Mouse (Mus musculus) heart, embryonic 16.5 days (tissue): ENCODE results near the gene Slc35a1. TPM values are rescaled to one million over a fixed set of nuclear protein-coding genes. Genes with fewer than 3 reads are reported as not detected.

Experiments used
- ATAC-seq: fragments of 200-750 bp; cut with Nextera tagmentation; replicated peaks from 2 replicates; pipeline ENCODE4 v1.8.0; 2017; ENCODE audit warnings: moderate number of reproducible peaks; ENCODE audit not compliant: insufficient read depth, low FRiP score; ENCODE audit errors: extremely low read depth
- H3K27ac ChIP-seq: fragments of 300-500 bp; sonication (generic); 2 replicates; pipeline ENCODE4 v1.5.1; 2014; ENCODE audit warnings: mild to moderate bottlenecking, low read length, control low read depth, moderate library complexity
- H3K27me3 ChIP-seq: fragments of 300-500 bp; sonication (generic); 2 replicates; pipeline ENCODE4 v1.6.1; 2014; ENCODE audit warnings: low read length, mixed read lengths; ENCODE audit not compliant: control insufficient read depth, insufficient read depth
- H3K36me3 ChIP-seq: fragments of 300-500 bp; sonication (generic); 2 replicates; pipeline ENCODE4 v1.6.1; 2014; ENCODE audit not compliant: control insufficient read depth, insufficient read depth
- H3K4me1 ChIP-seq: fragments of 300-500 bp; sonication (generic); 2 replicates; pipeline ENCODE4 v1.6.1; 2014; ENCODE audit warnings: low read length, mixed read lengths; ENCODE audit not compliant: control insufficient read depth, insufficient read depth
- H3K4me2 ChIP-seq: fragments of 300-500 bp; sonication (generic); 2 replicates; pipeline ENCODE4 v1.6.1; 2014; ENCODE audit warnings: low read depth, mild to moderate bottlenecking, control low read depth, low read length
- H3K4me3 ChIP-seq: fragments of 300-500 bp; sonication (generic); 2 replicates; pipeline ENCODE4 v1.5.1; 2014; ENCODE audit warnings: mild to moderate bottlenecking, control low read depth, low read length
- H3K9ac ChIP-seq: fragments of 300-500 bp; sonication (generic); 2 replicates; pipeline ENCODE4 v1.6.1; 2014; ENCODE audit warnings: low read length, control low read depth
- H3K9me3 ChIP-seq: fragments of 300-500 bp; sonication (generic); replicated peaks from 2 replicates; pipeline ENCODE4 v1.6.1; 2016; ENCODE audit warnings: low read length; ENCODE audit not compliant: control insufficient read depth
- WGBS: fragments of 180-500 bp; shearing (Covaris S2); extraction: QIAGEN DNeasy Blood & Tissue Kit; methylation state at CpG from one replicate; pipeline ENCODE4 v1.1.7; 2014; 5-methylcytosine and 5-hydroxymethylcytosine counted together
- polyA plus RNA-seq: library from polyadenylated mRNA; unstranded; fragments of >200 nt; fragmentation: Nextera tagmentation; extraction: Ambion mirVana; gene quantifications from 2 replicates; pipeline ENCODE4 v1.2.1, GENCODE M21; 2015

The Slc35a1 gene
- polyA plus RNA-seq, 1 experiment from 2014 or later: 43.4 TPM

- Histone ChIP-seq H3K27me3 (no peaks in the 10 kb centered on the region), H3K4me3 (no peak overlapping the region), H3K4me1 (no peaks in the 10 kb centered on the region), H3K9me3 (peaks cover 7% of the 10 kb centered on the region), H3K36me3 (no peaks in the 10 kb centered on the region), H3K27ac (no peak overlapping the region), H3K4me2 (no peak overlapping the region), H3K9ac (no peak overlapping the region)
- no peak for ATAC-seq
- WGBS: 92% methylated on average over 1 of the region's 1 CpGs
Measured at GRCm38 (mm10) chr4:34715062-34715461, 27.8 kb upstream of the Slc35a1 start.

- H3K27ac ChIP-seq: no peak overlapping the region
- no peak overlapping the region for H3K4me2 ChIP-seq
- no peak overlapping the region for H3K4me3 ChIP-seq
- ATAC-seq: no peak
- H3K27me3 ChIP-seq: no peaks in the 10 kb centered on the region
- WGBS: 57% methylated on average over 3 of the region's 3 CpGs
- H3K36me3 ChIP-seq: no peaks in the 10 kb centered on the region
- no peak overlapping the region for H3K9ac ChIP-seq
- no peaks in the 10 kb centered on the region for H3K4me1 ChIP-seq
- H3K9me3 ChIP-seq: no peaks in the 10 kb centered on the region
Measured at GRCm38 (mm10) chr4:34708127-34708526, 20.9 kb upstream of the Slc35a1 start.

GRCm38 (mm10) chr4:34707248-34707647 is 20.0 kb upstream of the Slc35a1 start:
- Histone ChIP-seq H3K4me1 (no peaks in the 10 kb centered on the region), H3K9ac (no peak overlapping the region), H3K4me3 (no peak overlapping the region), H3K27ac (no peak overlapping the region), H3K9me3 (no peaks in the 10 kb centered on the region), H3K27me3 (no peaks in the 10 kb centered on the region), H3K4me2 (no peak overlapping the region), H3K36me3 (no peaks in the 10 kb centered on the region)
- WGBS: 78% methylated on average over 3 of the region's 3 CpGs
- no peak for ATAC-seq

- Histone ChIP-seq H3K9ac (no peak overlapping the region), H3K36me3 (no peaks in the 10 kb centered on the region), H3K4me1 (no peaks in the 10 kb centered on the region), H3K4me3 (no peak overlapping the region), H3K27ac (no peak overlapping the region), H3K9me3 (no peaks in the 10 kb centered on the region), H3K27me3 (no peaks in the 10 kb centered on the region), H3K4me2 (no peak overlapping the region)
- 58% methylated on average over 4 of the region's 4 CpGs for WGBS
- ATAC-seq: no peak
Measured at GRCm38 (mm10) chr4:34703029-34703428, 15.8 kb upstream of the Slc35a1 start.

GRCm38 (mm10) chr4:34702231-34702630 is 15.0 kb upstream of the Slc35a1 start:
- 95% methylated on average over 11 of the region's 11 CpGs for WGBS
- H3K27ac ChIP-seq: no peak overlapping the region
- H3K9ac ChIP-seq: no peak overlapping the region
- H3K27me3 ChIP-seq: no peaks in the 10 kb centered on the region
- H3K9me3 ChIP-seq: no peaks in the 10 kb centered on the region
- no peak overlapping the region for H3K4me3 ChIP-seq
- H3K36me3 ChIP-seq: no peaks in the 10 kb centered on the region
- H3K4me1 ChIP-seq: no peaks in the 10 kb centered on the region
- ATAC-seq: no peak
- no peak overlapping the region for H3K4me2 ChIP-seq

- H3K36me3 ChIP-seq: no peaks in the 10 kb centered on the region
- H3K27ac ChIP-seq: no peak overlapping the region
- no peaks in the 10 kb centered on the region for H3K4me1 ChIP-seq
- 51% methylated on average over 5 of the region's 5 CpGs for WGBS
- H3K9ac ChIP-seq: no peak overlapping the region
- H3K27me3 ChIP-seq: no peaks in the 10 kb centered on the region
- no peak overlapping the region for H3K4me3 ChIP-seq
- no peaks in the 10 kb centered on the region for H3K9me3 ChIP-seq
- H3K4me2 ChIP-seq: no peak overlapping the region
- ATAC-seq: no peak
Measured at GRCm38 (mm10) chr4:34701528-34701927, 14.3 kb upstream of the Slc35a1 start.

- Histone ChIP-seq H3K27ac (no peak overlapping the region), H3K9ac (no peak overlapping the region), H3K9me3 (no peaks in the 10 kb centered on the region), H3K4me1 (no peaks in the 10 kb centered on the region; the same call in 1 of the 2 replicates), H3K4me3 (no peak overlapping the region), H3K36me3 (no peaks in the 10 kb centered on the region), H3K27me3 (no peaks in the 10 kb centered on the region), H3K4me2 (peak overlapping the region; percentile 63; the same call in 1 of the 2 replicates)
- no peak for ATAC-seq
- 68% methylated on average over 3 of the region's 3 CpGs for WGBS
Measured at GRCm38 (mm10) chr4:34688021-34688420, 783 bp upstream of the Slc35a1 start.

- Histone ChIP-seq H3K36me3 (peaks cover 16% of the 10 kb centered on the region; the same call in 1 of the 2 replicates), H3K27me3 (no peaks in the 10 kb centered on the region), H3K4me1 (no peaks in the 10 kb centered on the region), H3K9me3 (no peaks in the 10 kb centered on the region), H3K9ac (no peak overlapping the region), H3K27ac (no peak overlapping the region), H3K4me2 (no peak overlapping the region), H3K4me3 (no peak overlapping the region)
- ATAC-seq: no peak
- WGBS: 87% methylated on average over 5 of the region's 5 CpGs
Measured at GRCm38 (mm10) chr4:34680530-34680929, 6.7 kb downstream of the Slc35a1 start.

GRCm38 (mm10) chr4:34673721-34674120 is 13.5 kb downstream of the Slc35a1 start:
- Histone ChIP-seq H3K4me3 (no peak overlapping the region), H3K27me3 (no peaks in the 10 kb centered on the region), H3K9ac (no peak overlapping the region), H3K27ac (no peak overlapping the region), H3K9me3 (no peaks in the 10 kb centered on the region), H3K4me1 (peaks cover 4% of the 10 kb centered on the region), H3K4me2 (no peak overlapping the region), H3K36me3 (peaks cover 18% of the 10 kb centered on the region)
- 49% methylated on average over 5 of the region's 5 CpGs for WGBS
- no peak for ATAC-seq

GRCm38 (mm10) chr4:34667923-34668322 is 19.3 kb downstream of the Slc35a1 start:
- WGBS: 71% methylated on average over 5 of the region's 5 CpGs
- H3K27me3 ChIP-seq: no peaks in the 10 kb centered on the region

More at GRCm38 (mm10) chr4:34667923-34668322, 19.3 kb downstream of the Slc35a1 start:
- H3K9ac ChIP-seq: no peak overlapping the region
- no peak for ATAC-seq
- H3K9me3 ChIP-seq: no peaks in the 10 kb centered on the region
- no peak overlapping the region for H3K4me3 ChIP-seq
- peaks cover 30% of the 10 kb centered on the region for H3K36me3 ChIP-seq
- H3K4me1 ChIP-seq: no peaks in the 10 kb centered on the region
- H3K4me2 ChIP-seq: no peak overlapping the region
- no peak overlapping the region for H3K27ac ChIP-seq
